Mouse (Mus musculus) spleen, postnatal 14 days (tissue): ENCODE measurements around the gene Gpi1.
"Not testable (repeated sequence)": the region's sequence is repeated elsewhere in the genome, so short reads cannot be mapped to it uniquely, and the experiment has no call there.

Experiments
- DNase-seq, 2 experiments: peaks; one replicate each; pipeline ENCODE4 v3.0.0; 2021 to 2022; ENCODE audit warnings: low spot score in 2 of 2

The Gpi1 gene

GRCm38 (mm10) chr7:34229691-34230111 is 435 bp downstream of the Gpi1 start:
- no peak for DNase-seq

DNA sequence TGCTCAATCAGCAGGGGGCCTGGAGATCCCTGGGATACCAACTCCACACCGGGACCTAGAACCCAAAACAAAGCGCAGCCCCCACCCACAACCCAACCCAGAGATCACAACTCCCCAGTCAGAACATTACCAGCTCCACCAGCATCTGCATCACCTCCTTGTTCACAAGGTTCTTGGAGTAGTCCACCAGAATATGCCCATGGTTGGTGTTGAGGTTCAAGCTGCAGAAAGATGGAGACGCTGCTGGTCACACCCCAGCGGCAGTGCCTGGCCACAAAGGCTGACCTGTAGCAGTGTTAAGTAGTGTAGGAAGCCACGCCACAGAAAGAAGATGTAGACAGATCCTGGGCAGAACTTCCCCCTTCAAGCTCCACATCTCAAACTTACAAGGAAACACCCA is 983 bp downstream of the Gpi1 start:
- DNase-seq = no peak

GRCm38 (mm10) chr7:34228641-34229040 is 1.5 kb downstream of the Gpi1 start:
- no peak for DNase-seq

DNA sequence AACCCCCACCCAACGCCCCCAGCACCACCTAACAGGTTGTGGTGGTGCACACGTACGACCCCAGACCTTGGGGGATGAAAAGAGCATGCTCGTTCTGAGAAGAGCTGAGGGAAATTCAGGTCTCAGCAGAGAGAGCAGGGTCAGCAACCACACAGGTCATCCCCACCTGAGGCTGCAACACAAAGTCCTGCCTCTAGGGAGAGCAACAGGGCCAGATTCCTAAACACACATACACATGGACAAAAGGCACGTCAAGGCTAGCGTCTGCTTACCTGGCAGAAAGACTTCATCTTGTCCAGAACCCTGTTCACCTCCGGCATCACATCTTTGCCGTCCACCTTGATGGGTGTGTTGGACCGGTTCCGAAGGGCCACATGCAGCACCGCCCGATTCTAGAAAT is 3.3 kb downstream of the Gpi1 start:
- DNase-seq = no peak

DNA sequence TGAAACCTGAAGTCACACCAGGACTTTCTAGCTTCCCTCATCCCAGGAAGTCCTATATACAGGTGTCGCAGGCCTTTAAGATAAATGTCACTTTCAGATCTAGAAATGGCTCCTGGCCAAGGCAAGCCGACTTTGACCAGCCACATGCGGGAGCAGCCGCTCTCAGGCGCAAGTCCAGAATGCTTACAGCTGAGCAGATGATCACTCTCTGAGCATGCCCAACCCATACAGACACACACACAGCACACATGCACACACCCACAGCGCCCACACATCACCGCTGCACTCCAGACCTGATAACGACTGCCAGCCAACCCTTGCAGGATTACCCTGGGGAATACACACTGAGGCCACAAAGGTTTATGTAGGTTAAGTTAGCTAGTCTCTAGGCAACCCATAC is 4.0 kb downstream of the Gpi1 start:
- DNase-seq = no peak

- no peak for DNase-seq
Observed at GRCm38 (mm10) chr7:34224308-34224707, 5.8 kb downstream of the Gpi1 start.

GRCm38 (mm10) chr7:34222340-34222739 is 7.8 kb downstream of the Gpi1 start:
- DNase-seq = no peak

DNA sequence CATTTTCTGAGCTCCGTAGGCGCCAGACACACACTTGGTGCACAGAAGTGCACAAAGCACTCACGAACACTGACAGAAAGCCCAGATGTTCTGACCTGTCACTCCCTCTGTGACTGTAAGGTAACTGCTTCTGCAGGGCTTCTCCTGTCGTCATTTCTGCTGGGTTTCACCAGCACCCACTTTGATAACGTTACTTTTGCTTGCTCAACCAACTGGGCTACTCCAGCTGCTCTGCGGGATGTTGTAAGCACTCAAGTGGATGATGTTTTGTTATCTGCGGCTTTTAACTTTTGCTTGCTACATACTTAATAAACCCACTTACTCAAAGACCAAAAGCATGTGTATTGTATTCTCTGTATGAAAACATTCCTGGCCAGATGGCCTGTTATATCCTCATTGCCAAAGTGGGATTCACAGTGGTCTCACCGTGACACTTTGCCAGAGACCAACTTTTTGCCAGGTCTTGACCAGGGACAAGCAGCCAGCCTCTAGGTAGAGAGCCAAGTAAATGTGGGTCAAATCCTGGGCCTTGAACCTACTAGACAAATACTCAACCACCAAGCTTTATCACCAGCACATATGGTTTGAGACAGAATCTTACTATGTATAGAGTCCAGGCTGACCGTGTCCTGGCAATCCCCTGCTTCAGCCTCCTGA is 8.4 kb downstream of the Gpi1 start:
- DNase-seq = no peak

- no peak for DNase-seq
Observed at GRCm38 (mm10) chr7:34218496-34218895, 11.6 kb downstream of the Gpi1 start.

DNA sequence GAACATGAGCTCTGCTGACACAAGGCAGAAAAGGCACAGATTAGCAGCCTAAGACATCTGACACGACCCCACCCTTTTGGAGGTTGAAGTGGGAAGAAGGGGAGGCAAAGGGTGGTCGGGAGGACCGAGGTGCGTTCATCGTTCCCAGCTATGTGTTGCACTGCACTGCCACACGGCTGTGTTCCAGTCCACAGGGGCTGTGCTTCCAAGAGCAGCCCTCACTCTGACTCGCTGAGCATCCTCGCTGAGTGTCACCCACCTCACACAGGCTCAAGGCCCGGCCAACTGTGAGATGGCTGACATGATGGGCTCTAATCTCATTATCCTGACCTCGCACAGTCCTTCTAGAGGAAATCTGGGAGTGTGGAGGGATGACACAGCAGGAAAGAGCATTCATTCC is 13.7 kb downstream of the Gpi1 start:
- DNase-seq = no peak

DNA sequence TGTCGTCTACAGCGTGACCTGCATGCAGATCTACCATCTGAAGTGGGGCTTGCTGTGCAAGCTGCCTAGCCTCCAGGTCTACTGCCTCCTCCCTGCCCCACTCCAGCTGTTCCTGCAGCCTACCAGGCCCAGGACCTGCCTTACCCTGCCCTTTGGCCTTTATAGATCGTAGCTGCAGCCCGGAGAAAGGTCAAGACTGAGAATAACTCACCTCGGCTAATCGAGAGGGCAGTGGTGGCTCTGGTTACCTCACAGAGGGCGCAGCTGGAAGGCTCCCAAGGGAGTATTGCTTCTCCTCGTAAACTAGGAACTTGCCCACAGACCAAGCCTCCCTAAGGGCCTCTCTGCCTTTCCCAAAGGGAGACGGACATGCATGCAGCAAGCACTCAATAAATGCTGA is 14.7 kb downstream of the Gpi1 start:
- no peak for DNase-seq

DNA sequence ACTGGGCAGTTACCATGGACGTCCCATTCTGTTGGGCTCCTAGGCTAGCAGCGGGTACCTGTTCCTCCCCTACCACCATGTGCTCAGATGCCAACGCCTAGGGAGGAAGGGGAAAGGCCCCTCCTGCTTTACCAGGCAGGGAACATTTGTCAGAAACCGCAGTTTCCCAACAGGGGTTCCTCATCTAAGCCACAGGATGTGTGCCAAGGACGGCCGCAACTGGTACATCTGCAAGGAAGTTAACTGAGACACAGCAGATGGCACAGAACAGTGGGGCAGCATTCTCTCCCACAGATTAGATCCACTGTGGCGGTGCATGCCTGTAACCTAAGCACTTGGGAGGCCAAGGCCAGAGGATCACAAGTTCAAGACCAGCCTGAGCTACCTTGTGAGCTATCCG is 15.5 kb downstream of the Gpi1 start:
- DNase-seq = no peak

- no peak for DNase-seq
Observed at GRCm38 (mm10) chr7:34213281-34213680, 16.9 kb downstream of the Gpi1 start.

GRCm38 (mm10) chr7:34208027-34208745 is 21.9 kb downstream of the Gpi1 start:
- DNase-seq = no peak

DNA sequence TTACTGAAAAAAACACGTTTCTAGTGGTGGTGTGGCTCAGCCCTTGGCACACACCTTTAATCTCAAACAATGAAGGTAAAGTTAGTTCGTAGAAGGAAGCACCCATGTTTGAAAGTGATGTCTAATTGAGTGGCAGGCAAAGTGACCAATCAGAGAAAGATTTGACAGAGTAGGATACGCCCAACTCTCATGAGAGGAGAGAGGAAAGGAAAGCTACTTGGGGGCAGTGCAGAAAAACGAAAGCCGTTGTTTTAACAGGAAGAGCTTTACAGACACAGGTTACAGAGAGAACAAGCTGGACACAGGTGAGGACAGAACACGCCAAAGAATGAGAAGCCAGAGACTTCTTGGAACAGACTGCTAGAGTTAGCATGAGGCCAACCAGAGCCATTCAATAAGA is 23.8 kb downstream of the Gpi1 start:
- DNase-seq = no peak

GRCm38 (mm10) chr7:34202147-34202546 is 28.0 kb downstream of the Gpi1 start:
- not testable (repeated sequence) for DNase-seq

DNA sequence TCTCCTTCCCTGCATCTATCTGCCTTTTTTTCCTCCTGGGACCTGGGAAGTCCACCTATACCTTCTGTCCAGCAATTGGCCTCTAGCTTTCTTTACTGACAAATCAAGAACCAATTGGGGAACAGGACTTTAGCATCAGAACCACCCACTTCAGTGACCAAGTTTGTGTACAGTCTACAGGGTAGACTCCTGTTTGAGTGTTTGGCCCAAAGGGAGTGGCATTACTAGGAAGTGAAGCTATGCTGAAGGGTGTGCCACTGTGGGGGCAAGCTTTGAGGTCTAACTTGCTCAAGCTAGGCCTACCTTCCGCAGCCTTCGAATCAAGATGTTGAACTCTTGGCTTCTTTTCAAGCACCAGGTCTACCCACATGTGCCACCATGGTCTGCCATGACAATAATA is 29.3 kb downstream of the Gpi1 start:
- DNase-seq = no peak

DNA sequence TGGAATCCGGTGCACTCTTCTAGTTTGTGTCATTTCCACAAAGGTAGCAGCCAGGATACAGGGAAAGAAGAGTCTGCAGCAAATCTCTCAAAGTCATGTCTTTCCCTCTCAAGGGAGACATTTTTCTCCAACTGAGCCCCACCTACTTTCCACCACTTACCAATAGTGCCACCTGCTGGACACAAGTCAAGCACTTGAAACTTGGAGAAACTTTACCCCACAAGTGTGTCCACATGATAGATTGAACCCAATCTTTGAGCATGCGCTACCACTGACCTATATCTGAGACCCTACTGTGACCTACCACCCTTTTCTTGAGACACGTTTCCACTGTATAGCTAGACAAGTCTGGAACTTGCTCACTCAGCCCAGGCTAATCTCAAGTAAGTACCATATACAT is 31.8 kb downstream of the Gpi1 start:
- peak in 1 of 2 experiments; percentile 43 for DNase-seq

DNA sequence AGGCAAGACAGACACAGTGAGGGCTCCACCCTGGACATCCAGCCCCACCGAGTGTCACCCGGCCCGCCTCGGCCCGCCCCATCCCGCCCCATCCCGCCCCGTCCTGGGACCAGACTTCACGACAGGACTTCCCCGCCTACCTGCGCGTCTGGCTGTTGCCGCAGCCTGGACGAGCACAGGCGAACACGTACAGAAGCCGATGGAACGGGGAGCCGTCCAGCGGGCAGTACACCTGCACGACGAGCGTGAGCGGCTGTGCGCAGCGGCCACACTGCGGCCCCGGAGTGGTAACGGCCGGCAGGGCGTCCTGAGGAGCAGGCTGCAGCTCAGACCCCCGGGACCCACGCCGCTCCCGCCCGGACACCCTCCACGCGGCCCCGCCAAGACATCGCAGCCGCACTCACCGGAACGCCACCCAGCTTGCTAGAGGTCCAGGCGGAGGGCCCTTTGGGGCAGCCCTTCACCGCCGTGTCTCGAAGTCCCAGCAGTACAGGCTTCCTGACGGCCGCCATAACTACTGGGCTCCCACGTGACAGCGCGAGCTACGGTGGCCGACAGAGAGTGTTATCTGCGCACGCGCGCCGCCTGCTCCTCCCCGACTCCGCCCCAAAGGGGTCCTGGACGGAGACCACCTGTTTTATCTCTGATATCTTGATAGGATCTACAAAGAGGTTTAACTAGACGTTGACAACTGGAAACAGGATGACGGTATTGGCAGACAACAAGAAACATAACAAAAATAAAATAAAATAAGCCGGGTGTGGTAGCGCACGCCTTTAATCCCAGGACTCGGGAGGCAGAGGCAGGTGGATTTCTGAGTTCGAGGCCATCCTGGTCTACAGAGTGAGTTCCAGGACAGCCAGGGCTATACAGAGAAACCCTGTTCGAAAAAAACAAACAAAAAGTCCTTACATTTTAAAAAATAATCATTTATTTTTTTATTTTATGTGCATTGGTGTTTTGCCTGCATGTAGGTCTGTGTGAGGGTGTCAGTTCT is 33.7 kb downstream of the Gpi1 start, which contains the start of gene Pdcd2l:
Pdcd2l (minus strand) TSS at position 530 of the 997 bp plus-strand sequence.
- peak; percentile 83 to 90 for DNase-seq

DNA sequence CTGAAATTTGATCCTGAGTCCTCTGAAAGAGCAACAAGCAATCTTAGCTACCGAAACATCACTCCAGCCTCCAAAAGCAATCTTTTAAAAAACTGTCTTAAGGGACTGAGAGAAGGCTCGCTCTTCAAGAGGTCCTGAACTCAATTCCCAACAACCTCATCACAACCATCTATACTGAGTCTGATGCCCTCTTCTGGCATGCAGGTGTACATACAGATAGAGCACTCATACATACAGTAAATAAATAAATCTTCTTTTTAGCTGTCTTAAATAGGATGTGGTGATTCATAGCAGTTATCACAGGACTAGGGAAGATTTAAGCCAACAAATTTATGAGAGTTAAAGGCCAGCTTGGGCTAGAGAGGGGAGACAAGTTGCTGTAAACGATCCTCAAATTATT is 34.5 kb downstream of the Gpi1 start:
- no peak for DNase-seq

DNA sequence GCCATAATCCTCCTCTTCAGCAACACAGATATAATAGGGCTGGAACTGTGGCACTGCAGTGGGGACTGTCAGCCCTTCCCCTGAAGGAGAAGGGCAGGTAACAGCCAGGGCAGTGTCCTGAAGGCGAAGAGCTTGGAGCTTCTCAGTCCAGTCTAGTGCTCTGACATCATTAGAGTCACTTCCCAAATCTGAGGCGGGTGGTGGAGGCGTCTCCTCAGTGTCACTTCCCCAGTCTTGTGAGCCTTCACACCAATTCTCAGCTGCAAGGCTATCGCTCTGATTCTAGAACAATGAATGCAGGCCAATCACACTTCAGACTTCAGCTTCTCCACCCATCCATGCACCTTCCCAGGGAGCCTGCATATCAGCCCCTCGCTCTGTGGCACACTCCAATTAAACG is 37.3 kb downstream of the Gpi1 start:
- DNase-seq = no peak

DNA sequence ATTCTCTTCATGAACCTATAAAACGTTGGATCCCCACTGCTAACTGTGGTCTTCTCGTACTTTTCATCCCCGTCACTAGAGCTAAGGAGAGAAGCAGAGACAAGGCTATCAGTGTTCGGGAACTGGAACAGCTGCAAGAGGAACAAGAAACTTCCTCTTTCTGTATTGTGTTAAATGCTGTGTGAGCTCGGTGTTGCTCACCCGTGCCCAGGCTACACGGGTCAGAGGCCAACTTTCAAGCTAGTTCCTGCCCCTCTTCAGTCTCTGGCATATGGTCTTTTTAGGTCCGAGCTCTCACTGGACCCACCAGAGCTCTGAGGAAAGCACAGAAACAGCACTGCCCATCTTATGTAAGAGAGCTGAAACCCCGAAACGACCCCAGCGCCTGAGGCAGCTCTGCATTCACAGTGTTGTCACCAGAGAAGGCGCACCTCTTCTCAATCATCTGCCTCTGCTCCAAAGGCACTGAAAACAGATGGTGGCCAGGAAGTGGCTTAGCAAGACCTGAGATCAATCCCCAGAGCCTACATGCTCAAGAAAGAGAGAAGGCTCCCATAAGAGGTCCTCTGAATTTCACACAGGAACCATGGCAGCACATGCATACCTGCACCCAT is 40.7 kb downstream of the Gpi1 start:
- peak in 1 of 2 experiments; percentile 18 for DNase-seq
